Comparison of ENCODE assay signal across 21 mouse cellular contexts in the genomic region with DNA sequence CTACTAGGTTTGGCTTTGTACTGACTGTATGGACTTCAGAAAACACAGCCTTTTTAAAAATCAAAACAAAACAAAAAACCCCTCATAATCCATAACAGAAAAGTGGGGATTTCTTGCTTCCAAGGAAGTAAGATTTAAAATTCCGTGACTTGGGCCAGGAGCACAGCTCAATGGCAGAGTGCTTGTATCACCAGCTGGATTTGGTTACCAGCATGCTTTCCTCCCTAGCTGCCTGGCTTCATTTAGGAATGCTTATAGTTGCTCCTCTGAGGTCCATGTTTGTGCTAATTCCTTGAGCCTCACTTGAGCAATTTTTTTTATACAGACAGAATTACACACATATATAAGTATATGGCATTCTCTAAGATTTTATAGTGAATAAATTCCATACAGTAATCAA.
"Had no signal": no experiment of that assay in that cellular context is flagged by ENCODE, and none has a peak within 500 bp of the region (broad histone marks: within the 10 kb centered on the region; RNA-seq: fewer than 3 reads in every experiment).

No protein-coding gene starts in this region.

- H3K27ac ChIP-seq: limb, embryonic 15.5 days; liver, embryonic 14.5 days; midbrain, embryonic 10.5 days; neural tube, embryonic 12.5 days; neural tube, embryonic 15.5 days; stomach, embryonic 15.5 days had no signal

- H3K9ac ChIP-seq: limb, embryonic 15.5 days; liver, embryonic 14.5 days; liver, postnatal 0 days; lung, embryonic 14.5 days; neural tube, embryonic 12.5 days; neural tube, embryonic 15.5 days; stomach, embryonic 15.5 days had no signal

- H3K4me2 ChIP-seq: limb, embryonic 15.5 days; liver, embryonic 11.5 days; lung, embryonic 14.5 days; neural tube, embryonic 12.5 days; neural tube, embryonic 15.5 days; stomach, embryonic 15.5 days had no signal

- ATAC-seq: liver, postnatal 0 days; lung, postnatal 0 days had no signal

- H3K9me3 ChIP-seq: limb, embryonic 15.5 days; midbrain, embryonic 10.5 days; neural tube, embryonic 12.5 days; neural tube, embryonic 15.5 days; stomach, embryonic 15.5 days had no signal

- H3K4me3 ChIP-seq: limb, embryonic 15.5 days; megakaryocyte, embryonic 14.5 days; midbrain, embryonic 10.5 days; neural tube, embryonic 12.5 days; neural tube, embryonic 15.5 days; stomach, embryonic 15.5 days had no signal

- H3K27me3 ChIP-seq: limb, embryonic 15.5 days; megakaryocyte, embryonic 14.5 days; neural tube, embryonic 12.5 days; neural tube, embryonic 15.5 days; stomach, embryonic 15.5 days had no signal

- H3K36me3 ChIP-seq: limb, embryonic 15.5 days; midbrain, embryonic 10.5 days; neural tube, embryonic 12.5 days; neural tube, embryonic 15.5 days; stomach, embryonic 15.5 days had no signal

- DNase-seq: kidney, adult 11 months; kidney, adult 8-10 months; kidney, postnatal 14 days; kidney, postnatal 4 days; liver, postnatal 0 days; lung, embryonic 14.5 days; lung, postnatal 36 days; midbrain, embryonic 14.5 days; right cerebral cortex, adult 18-20 months; right cerebral cortex, postnatal 25 days; spleen, adult 18-20 months; thymus, postnatal 25 days had no signal

- H3K4me1 ChIP-seq: limb, embryonic 15.5 days; megakaryocyte, embryonic 14.5 days; midbrain, embryonic 10.5 days; neural tube, embryonic 12.5 days; neural tube, embryonic 15.5 days; stomach, embryonic 15.5 days had no signal
